Mouse (Mus musculus): Measurements from ENCODE around the gene Gtf2h1.
A peak's percentile ranks its signal among the peaks of the same experiment; 100 is the strongest.

GRCm38 (mm10) chr7:46827046-46827802 is 31.3 kb downstream of the Gtf2h1 start:
- no peak for TF ChIP-seq MAFK (IDR thresholded peaks at IDR 0.05; ENCODE audit: insufficient read depth, low read depth, low read length)
- no peak for TF ChIP-seq HCFC1 (IDR thresholded peaks at IDR 0.05; ENCODE audit: borderline replicate concordance, insufficient read depth, low read length)
- TF ChIP-seq ZNF384 (IDR thresholded peaks at IDR 0.05; ENCODE audit: low read depth, low read length) = 0 out of 2 replicates have a peak, but pooled peaks have one; percentile 10
